Mouse (Mus musculus) olfactory bulb, adult 2 months (tissue): ENCODE data around the gene Olfr279.

Experiments
- CTCF ChIP-seq: fragments of 200-500 bp; IDR thresholded peaks from 2 replicates; pipeline ENCODE4 v1.5.1; 2012; ENCODE audit warnings: low read depth, mild to moderate bottlenecking, low read length, moderate library complexity; ENCODE audit not compliant: insufficient read depth
- POLR2A ChIP-seq: fragments of 200-500 bp; IDR thresholded peaks from 2 replicates; pipeline ENCODE4 v1.6.1; 2012; ENCODE audit warnings: mild to moderate bottlenecking, low read depth, low read length, moderate library complexity; ENCODE audit not compliant: insufficient read depth

DNA sequence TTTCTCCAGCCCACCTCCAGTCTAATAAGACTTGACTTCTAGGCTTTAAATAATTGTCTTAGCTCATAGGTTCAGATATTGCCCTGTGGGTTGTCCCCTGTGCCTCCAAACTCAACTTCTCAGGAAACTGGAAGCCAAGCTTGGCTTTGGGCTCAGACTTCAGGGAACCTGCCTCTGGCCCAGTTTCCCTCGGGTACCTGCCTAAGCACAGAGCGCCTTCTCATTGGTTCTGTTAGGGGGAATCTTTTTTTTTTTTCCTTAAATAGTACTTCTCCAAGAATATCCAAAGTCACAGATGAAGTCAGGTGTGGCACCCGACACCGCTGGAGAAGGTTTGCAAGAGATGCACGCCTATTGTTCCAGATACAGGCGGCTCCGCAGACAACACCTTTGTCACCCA, 39.9 kb upstream of the Olfr279 start, which contains the start of gene Olfr281:
- TF ChIP-seq CTCF (no peak), POLR2A (no peak)
